Mouse (Mus musculus): ENCODE data around the gene Zmiz1.

GRCm38 (mm10) chr14:25634328-25634727 is 175.3 kb downstream of the Zmiz1 start:
- no peak for TF ChIP-seq GATA1 (IDR thresholded peaks at IDR 0.05; ENCODE audit: low read length)
- TF ChIP-seq TAL1 (IDR thresholded peaks at IDR 0.05; ENCODE audit: low read length) = no peak
